Mouse (Mus musculus): ENCODE data around the gene Slc15a4. TPM values are rescaled to one million over a fixed set of nuclear protein-coding genes. Genes with fewer than 3 reads are reported as not detected.

Slc15a4 gene
- polyA plus RNA-seq, 1 experiment from 2014 or later, result 18.7 TPM

DNA sequence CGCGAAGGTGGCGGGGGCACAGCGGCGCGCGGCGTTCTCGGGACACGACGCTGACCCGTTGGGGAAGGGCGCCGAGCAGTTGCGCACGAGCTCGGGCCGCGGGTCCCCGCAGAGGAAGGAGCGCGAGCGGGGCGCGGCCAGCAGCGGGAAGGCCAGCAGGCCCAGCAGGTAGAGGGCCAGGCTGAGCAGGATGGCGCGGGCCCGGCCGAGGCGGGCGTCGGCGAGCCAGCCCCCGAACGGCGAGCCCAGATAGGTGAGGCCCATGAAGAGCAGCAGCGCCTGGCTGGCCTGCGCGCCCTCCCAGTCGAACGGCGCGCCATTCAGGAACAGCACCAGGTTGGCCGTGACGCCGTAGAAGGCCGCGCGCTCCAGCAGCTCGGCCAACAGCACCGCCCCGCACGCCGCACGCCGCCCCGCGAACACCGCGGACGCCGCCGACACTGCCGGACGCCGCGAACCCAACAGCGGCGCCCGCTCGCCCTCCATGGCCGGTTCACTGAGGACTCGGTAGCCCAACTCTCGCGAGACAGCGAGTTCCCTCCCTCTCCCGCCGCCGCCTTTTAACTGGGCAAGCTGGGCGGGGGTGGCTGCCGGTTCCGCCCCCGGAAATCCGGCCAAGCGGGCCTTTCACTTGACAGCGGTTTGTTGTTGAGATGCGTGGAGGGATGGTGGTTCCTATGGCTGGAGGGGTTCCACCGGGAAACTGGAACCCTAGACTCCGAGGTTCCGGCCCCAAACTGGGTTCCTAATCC lies 15.6 kb downstream of the Slc15a4 start:
- Histone ChIP-seq H3K4me3 (ENCODE audit: low read depth, low read length) (peak overlapping the region; percentile 95), H3K27ac (replicated peaks; ENCODE audit: low read depth, low read length) (peak overlapping the region; percentile 73), H3K4me1 (ENCODE audit: control insufficient read depth, insufficient read depth, low read length) (no peaks in the 10 kb centered on the region; the same call in none of the 2 replicates), H3K4me2 (ENCODE audit: low read depth, low read length) (peak overlapping the region; percentile 90), H3K27me3 (ENCODE audit: control insufficient read depth, insufficient read depth, low read length) (no peaks in the 10 kb centered on the region), H3K9ac (replicated peaks; ENCODE audit: low read length) (peak overlapping the region; percentile 98), H3K36me3 (replicated peaks; ENCODE audit: control insufficient read depth, insufficient read depth, low read depth, low read length) (no peaks in the 10 kb centered on the region), H3K9me3 (replicated peaks; ENCODE audit: control insufficient read depth, low read length) (no peaks in the 10 kb centered on the region)
- under 1% methylated on average over 57 of the region's 91 CpGs for WGBS
- ATAC-seq (replicated peaks; ENCODE audit: insufficient number of reproducible peaks, low FRiP score, low TSS enrichment, low read depth), result peak; percentile 92
- peak; percentile 97 for DNase-seq (ENCODE audit: low spot score)

DNA sequence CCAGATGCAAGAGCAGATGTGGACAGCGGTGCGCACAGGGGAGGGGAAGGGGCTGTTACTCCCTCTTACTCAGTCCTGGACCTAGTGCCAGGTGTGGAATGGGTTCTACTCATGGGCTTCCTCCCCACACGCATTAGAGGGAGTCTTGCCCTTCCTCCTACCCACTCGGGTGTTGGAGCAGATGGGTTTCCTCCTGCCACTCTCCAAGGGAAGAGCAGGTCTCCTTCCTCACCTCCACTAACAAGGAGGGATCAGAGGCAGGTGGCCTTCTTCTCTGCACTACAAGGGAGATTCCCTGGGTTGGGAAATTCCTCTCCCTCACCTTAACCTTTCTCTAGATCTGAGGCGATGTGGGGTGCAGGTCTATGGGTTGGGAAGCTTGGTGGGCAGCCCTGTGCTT lies 16.5 kb downstream of the Slc15a4 start:
- ATAC-seq (replicated peaks; ENCODE audit: insufficient number of reproducible peaks, low FRiP score, low TSS enrichment, low read depth), result no peak

DNA sequence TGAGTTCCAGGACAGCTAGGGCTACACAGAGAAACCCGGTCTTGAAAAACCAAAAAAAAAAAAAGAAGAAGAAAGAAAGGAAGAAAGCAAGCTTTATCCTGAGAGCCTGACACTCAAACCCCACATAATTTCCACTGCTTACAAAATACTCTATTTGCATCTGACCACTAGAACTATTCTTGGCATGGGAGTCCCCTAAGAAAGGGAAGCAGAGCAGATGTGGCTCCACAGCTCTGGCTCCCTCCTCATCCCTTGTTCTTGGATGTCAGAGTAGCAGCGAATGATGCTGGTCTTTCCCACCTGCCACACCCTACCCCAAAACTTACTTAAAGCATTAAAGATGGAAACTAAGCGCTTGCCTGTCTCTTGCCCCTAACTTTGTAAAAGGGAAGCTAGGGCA lies 17.2 kb downstream of the Slc15a4 start:
- 84% methylated on average over 3 of the region's 3 CpGs for WGBS
- H3K9me3 ChIP-seq (replicated peaks; ENCODE audit: control insufficient read depth, low read length), result no peaks in the 10 kb centered on the region
- no peaks in the 10 kb centered on the region; the same call in none of the 2 replicates for H3K4me1 ChIP-seq (ENCODE audit: control insufficient read depth, insufficient read depth, low read length)
- ATAC-seq (replicated peaks; ENCODE audit: insufficient number of reproducible peaks, low FRiP score, low TSS enrichment, low read depth) (no peak), DNase-seq (ENCODE audit: low spot score) (no peak)
- no peaks in the 10 kb centered on the region for H3K36me3 ChIP-seq (replicated peaks; ENCODE audit: control insufficient read depth, insufficient read depth, low read depth, low read length)
- no peak overlapping the region; the same call in 1 of the 2 replicates for H3K9ac ChIP-seq (replicated peaks; ENCODE audit: low read length)
- no peaks in the 10 kb centered on the region for H3K27me3 ChIP-seq (ENCODE audit: control insufficient read depth, insufficient read depth, low read length)
- H3K4me3 ChIP-seq (ENCODE audit: low read depth, low read length), result peak overlapping the region; percentile 95; the same call in 1 of the 2 replicates
- peak overlapping the region; percentile 90 for H3K4me2 ChIP-seq (ENCODE audit: low read depth, low read length)
- H3K27ac ChIP-seq (replicated peaks; ENCODE audit: low read depth, low read length), result no peak overlapping the region

More for the DNA sequence above, 16.5 kb downstream of the Slc15a4 start:
- Histone ChIP-seq H3K27ac (replicated peaks; ENCODE audit: low read depth, low read length) (no peak overlapping the region), H3K4me1 (ENCODE audit: control insufficient read depth, insufficient read depth, low read length) (no peaks in the 10 kb centered on the region; the same call in none of the 2 replicates), H3K4me3 (ENCODE audit: low read depth, low read length) (peak overlapping the region; percentile 95), H3K36me3 (replicated peaks; ENCODE audit: control insufficient read depth, insufficient read depth, low read depth, low read length) (no peaks in the 10 kb centered on the region), H3K9ac (replicated peaks; ENCODE audit: low read length) (peak overlapping the region; percentile 98), H3K27me3 (ENCODE audit: control insufficient read depth, insufficient read depth, low read length) (no peaks in the 10 kb centered on the region), H3K9me3 (replicated peaks; ENCODE audit: control insufficient read depth, low read length) (no peaks in the 10 kb centered on the region), H3K4me2 (ENCODE audit: low read depth, low read length) (peak overlapping the region; percentile 90)
- DNase-seq (ENCODE audit: low spot score), result no peak
- 16% methylated on average over 5 of the region's 5 CpGs for WGBS

DNA sequence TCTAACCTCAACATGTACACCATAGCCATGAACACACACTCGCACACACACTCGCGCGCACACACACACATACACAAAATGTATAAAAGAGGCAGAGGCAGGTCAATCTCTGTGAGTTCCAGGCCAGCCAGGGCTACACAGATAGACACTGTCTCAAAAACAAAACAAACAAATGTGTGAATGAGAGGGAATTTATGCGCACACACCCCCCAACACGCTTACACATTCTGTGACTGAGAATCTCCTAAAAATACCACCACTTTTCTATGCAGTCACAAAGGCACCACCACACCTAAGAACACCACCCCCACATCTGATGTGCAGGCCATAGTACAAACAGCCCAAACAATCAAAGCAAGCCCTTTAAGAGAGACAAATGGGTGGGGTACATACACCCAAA lies 20.3 kb downstream of the Slc15a4 start:
- WGBS, result 95% methylated on average over 6 of the region's 6 CpGs
- Histone ChIP-seq H3K4me2 (ENCODE audit: low read depth, low read length) (no peak overlapping the region), H3K36me3 (replicated peaks; ENCODE audit: control insufficient read depth, insufficient read depth, low read depth, low read length) (no peaks in the 10 kb centered on the region; the same call in 1 of the 2 replicates), H3K9me3 (replicated peaks; ENCODE audit: control insufficient read depth, low read length) (no peaks in the 10 kb centered on the region), H3K9ac (replicated peaks; ENCODE audit: low read length) (no peak overlapping the region), H3K27ac (replicated peaks; ENCODE audit: low read depth, low read length) (no peak overlapping the region), H3K4me3 (ENCODE audit: low read depth, low read length) (no peak overlapping the region), H3K27me3 (ENCODE audit: control insufficient read depth, insufficient read depth, low read length) (no peaks in the 10 kb centered on the region), H3K4me1 (ENCODE audit: control insufficient read depth, insufficient read depth, low read length) (no peaks in the 10 kb centered on the region; the same call in none of the 2 replicates)
- ATAC-seq (replicated peaks; ENCODE audit: insufficient number of reproducible peaks, low FRiP score, low TSS enrichment, low read depth) (no peak), DNase-seq (ENCODE audit: low spot score) (no peak)

DNA sequence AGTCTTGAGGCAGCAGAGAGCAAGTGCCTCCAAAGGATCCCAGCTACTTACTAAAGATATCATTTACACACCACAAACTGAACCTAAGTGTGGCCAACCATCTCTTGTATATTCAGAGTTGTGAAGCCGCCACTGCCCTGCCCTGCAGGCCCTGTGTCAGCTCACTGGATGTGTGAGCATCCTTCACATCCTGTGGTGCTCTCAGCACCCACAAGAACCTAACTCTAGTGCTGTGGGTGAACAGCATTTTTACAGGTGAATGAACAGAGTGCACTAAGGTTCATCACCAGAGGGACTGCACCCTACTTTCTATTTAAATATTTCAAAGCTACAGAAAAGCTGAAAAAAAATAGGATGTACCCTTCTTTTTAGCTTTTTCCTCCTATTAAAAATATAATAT lies 20.8 kb downstream of the Slc15a4 start:
- Histone ChIP-seq H3K27me3 (ENCODE audit: control insufficient read depth, insufficient read depth, low read length) (no peaks in the 10 kb centered on the region), H3K36me3 (replicated peaks; ENCODE audit: control insufficient read depth, insufficient read depth, low read depth, low read length) (no peaks in the 10 kb centered on the region; the same call in 1 of the 2 replicates), H3K9ac (replicated peaks; ENCODE audit: low read length) (no peak overlapping the region), H3K27ac (replicated peaks; ENCODE audit: low read depth, low read length) (no peak overlapping the region), H3K9me3 (replicated peaks; ENCODE audit: control insufficient read depth, low read length) (no peaks in the 10 kb centered on the region), H3K4me2 (ENCODE audit: low read depth, low read length) (no peak overlapping the region), H3K4me1 (ENCODE audit: control insufficient read depth, insufficient read depth, low read length) (no peaks in the 10 kb centered on the region; the same call in none of the 2 replicates), H3K4me3 (ENCODE audit: low read depth, low read length) (no peak overlapping the region)
- WGBS, result 91% methylated on average over 1 of the region's 1 CpGs
- ATAC-seq (replicated peaks; ENCODE audit: insufficient number of reproducible peaks, low FRiP score, low TSS enrichment, low read depth) (no peak), DNase-seq (ENCODE audit: low spot score) (no peak)

DNA sequence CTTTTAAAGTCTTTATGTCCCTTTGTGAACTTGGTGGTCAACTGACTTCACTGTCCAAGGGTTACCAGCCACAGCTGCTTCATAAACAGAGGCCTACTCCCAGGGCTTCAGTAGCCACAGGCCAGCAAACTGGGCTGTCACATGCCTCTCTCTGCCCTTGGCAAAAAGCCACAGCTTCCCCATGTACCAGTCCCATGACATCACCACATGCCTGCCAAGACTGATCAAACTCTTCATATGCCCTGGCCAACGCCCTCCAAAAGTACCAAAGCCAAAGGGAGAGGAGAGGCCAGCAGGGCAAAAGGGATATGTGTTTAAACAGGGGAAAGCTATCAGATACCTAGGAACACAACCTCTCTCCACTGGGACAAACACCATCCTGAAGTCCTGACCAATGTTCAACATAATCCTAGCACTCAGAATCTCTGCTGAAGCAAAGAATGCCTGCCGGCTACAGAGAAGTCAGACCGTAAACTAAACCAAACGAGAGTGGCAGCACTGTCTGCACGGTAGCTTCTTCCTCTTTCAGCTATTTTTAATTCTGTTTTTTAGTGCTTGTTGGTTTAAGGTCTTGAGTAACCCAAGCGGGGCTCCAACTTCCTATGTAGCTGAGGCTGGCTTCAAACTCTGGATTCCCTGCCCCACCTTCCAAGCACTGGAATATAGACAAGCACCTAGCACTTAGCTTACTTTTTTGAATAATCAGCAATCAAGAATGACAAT lies 21.7 kb downstream of the Slc15a4 start:
- no peak overlapping the region for H3K27ac ChIP-seq (replicated peaks; ENCODE audit: low read depth, low read length)
- no peak overlapping the region for H3K4me3 ChIP-seq (ENCODE audit: low read depth, low read length)
- no peak overlapping the region for H3K9ac ChIP-seq (replicated peaks; ENCODE audit: low read length)
- no peak for ATAC-seq (replicated peaks; ENCODE audit: insufficient number of reproducible peaks, low FRiP score, low TSS enrichment, low read depth)
- H3K27me3 ChIP-seq (ENCODE audit: control insufficient read depth, insufficient read depth, low read length), result no peaks in the 10 kb centered on the region
- H3K4me1 ChIP-seq (ENCODE audit: control insufficient read depth, insufficient read depth, low read length), result no peaks in the 10 kb centered on the region; the same call in none of the 2 replicates
- DNase-seq (ENCODE audit: low spot score), result no peak
- no peaks in the 10 kb centered on the region; the same call in 1 of the 2 replicates for H3K36me3 ChIP-seq (replicated peaks; ENCODE audit: control insufficient read depth, insufficient read depth, low read depth, low read length)
- 86% methylated on average over 6 of the region's 6 CpGs for WGBS
- H3K4me2 ChIP-seq (ENCODE audit: low read depth, low read length), result no peak overlapping the region
- no peaks in the 10 kb centered on the region for H3K9me3 ChIP-seq (replicated peaks; ENCODE audit: control insufficient read depth, low read length)

DNA sequence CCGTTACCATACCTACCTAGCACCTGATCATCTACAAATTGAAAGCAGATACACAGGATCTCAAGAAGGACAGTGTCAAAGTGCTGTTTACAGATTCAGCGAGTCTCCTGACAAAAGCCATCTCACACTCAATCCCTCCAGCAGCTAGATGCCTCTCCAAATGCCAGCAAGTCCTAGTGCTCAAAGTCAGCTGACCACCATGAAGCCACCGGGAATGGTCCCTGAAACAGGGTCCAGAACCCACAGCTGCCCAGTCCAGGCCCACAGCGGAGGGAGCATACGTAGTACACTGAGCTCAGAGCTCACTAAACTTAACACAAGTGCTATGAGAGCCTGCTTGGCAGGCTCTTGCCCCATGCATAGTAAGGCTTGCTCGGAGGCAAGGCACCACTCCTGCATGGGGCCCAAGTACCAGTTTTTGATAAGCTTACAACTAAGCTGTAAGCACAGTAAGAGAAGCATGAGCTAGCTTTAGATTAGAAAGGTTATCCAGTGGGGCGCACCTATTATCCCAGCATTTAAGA lies 23.4 kb downstream of the Slc15a4 start:
- Histone ChIP-seq H3K4me2 (ENCODE audit: low read depth, low read length) (no peak overlapping the region), H3K4me3 (ENCODE audit: low read depth, low read length) (no peak overlapping the region), H3K9me3 (replicated peaks; ENCODE audit: control insufficient read depth, low read length) (no peaks in the 10 kb centered on the region), H3K36me3 (replicated peaks; ENCODE audit: control insufficient read depth, insufficient read depth, low read depth, low read length) (no peaks in the 10 kb centered on the region; the same call in none of the 2 replicates), H3K27ac (replicated peaks; ENCODE audit: low read depth, low read length) (no peak overlapping the region), H3K4me1 (ENCODE audit: control insufficient read depth, insufficient read depth, low read length) (no peaks in the 10 kb centered on the region), H3K27me3 (ENCODE audit: control insufficient read depth, insufficient read depth, low read length) (no peaks in the 10 kb centered on the region), H3K9ac (replicated peaks; ENCODE audit: low read length) (no peak overlapping the region)
- DNase-seq (ENCODE audit: low spot score) (no peak), ATAC-seq (replicated peaks; ENCODE audit: insufficient number of reproducible peaks, low FRiP score, low TSS enrichment, low read depth) (no peak)
- WGBS, result 81% methylated on average over 7 of the region's 7 CpGs
